Mouse (Mus musculus) ZHBTc4 (cell line): ENCODE measurements at regions not wholly inside any gene's neighbourhood (a gene's known extent, or its start where the extent isn't known, plus 50 kb on each side); places are given as distances from the start of the nearest gene placed in this dataset.
"Not testable (repeated sequence)": the region's sequence is repeated elsewhere in the genome, so short reads cannot be mapped to it uniquely, and the experiment has no call there.

Source experiments
- DNase-seq: peaks from one replicate; pipeline ENCODE4 v3.0.0-alpha.2; 2011; ENCODE audit warnings: low read depth, low spot score

DNA sequence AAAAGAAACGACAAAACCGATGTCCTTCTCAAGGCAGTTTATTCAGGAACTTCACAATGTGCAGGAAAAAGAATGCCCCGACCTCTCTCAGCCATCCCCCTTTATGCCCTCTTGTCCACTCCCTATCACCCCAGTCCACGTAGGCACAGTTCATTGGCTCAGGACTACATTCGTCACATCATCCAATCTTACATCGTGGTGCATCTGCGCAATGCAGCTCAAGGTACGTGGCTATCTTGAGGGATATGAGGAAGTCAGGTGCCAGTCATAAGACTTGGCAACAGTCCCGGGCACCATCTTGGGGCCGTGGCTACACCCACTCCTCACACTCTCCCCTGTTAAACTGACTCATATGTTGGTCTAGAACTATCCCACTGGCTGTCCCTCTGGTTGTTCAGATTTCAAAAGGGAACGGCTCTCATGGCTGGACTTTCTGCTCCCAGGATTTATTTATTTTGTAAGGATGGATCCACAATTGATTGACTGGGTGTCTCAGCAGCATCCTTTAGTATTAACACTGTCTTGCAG is 87.4 kb upstream of the Olfr1402 start:
- not testable (repeated sequence) for DNase-seq

DNA sequence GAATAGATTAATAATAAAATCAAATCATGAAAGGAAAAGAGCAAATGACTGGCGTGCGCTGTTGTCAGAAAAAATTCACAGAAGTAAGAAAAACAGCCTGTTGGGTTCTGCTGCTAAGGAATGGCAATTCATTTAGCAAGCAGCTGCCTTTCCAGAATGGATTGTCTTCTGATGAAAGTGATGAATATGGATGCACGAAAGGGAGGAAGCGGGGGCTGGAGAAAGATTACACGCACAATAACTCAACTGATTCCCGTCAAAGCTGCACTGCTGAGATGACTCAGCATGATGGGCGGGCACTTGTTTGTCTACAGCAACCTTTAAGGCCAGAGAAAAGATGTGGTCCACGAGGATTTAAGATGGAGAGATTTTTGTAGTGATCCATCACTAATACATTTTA is 85.4 kb upstream of the Olfr1402 start:
- no peak for DNase-seq

DNA sequence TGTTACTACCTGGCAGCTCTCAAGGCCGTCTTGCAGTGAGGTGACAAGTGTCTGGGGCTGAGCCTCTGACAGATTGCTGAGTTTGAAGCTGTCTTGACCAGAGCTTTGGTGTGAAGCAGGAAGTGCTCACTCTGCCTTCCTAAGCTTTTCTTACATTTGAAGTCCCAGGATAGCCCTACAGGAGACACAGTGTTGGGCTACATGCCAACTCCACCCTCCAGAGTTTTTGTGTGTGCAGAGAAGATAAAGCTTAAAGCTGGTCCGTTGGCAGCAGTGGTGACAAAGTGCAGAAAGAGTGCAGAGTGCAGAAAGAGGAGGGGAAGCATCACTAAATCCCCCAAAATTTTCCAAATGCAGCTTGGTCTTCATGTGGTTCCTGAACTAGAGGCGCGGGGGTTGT is 70.1 kb upstream of the Olfr1402 start:
- DNase-seq, result no peak

DNA sequence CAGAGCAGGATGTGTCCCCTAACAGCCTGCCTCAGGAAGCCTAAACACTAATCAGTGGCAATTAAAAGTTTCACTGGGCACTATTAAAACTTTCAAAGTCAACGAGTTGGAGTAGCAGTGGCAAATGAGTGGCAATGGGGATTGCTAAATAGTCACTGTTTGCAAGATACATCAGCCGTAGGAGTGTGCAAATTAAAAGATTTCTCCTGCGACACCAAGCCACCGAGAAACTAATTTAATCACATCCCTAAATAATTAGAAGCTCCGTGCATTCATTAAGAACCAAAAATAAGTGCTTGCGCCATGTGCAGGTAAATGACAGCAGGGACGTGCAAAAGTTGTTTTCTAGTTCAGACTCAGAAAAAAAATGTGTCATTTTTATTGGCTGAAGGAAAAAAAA is 69.4 kb upstream of the Olfr1402 start:
- DNase-seq, result no peak

DNA sequence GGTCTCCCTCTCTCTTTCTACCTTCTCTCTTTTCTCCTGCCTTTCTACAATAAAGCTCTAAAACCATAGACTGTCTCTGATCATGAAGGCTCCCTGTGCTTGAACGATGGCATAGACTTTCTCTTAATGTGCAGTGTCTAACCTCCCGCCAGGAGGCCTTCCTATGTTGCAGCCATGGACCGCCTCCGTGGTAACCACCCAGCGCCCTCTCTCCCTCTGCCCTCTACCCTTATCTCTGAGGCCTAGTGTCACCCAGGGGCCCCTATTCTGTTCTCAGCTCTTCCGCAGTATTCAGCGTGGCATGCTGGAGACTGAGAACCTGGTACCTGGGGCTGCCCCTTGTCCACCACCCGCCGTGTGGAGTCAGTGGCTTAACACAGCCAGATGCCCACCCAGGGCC is 67.5 kb upstream of the Olfr1402 start:
- DNase-seq, result peak; percentile 54
